Mouse (Mus musculus): Measurements from ENCODE around the gene Ahnak2.

The Ahnak2 gene

GRCm38 (mm10) chr12:112755900-112756299 is 46.6 kb downstream of the Ahnak2 start:
- no peak for DNase-seq

GRCm38 (mm10) chr12:112752399-112752798 is 50.1 kb downstream of the Ahnak2 start:
- no peak for DNase-seq

GRCm38 (mm10) chr12:112750976-112751375 is 51.5 kb downstream of the Ahnak2 start:
- DNase-seq: no peak

GRCm38 (mm10) chr12:112747606-112747970 is 54.9 kb downstream of the Ahnak2 start:
- DNase-seq: no peak

- DNase-seq: peak; percentile 73
Observed at GRCm38 (mm10) chr12:112746808-112747605, 55.5 kb downstream of the Ahnak2 start.

GRCm38 (mm10) chr12:112746461-112746807 is 56.0 kb downstream of the Ahnak2 start:
- DNase-seq: no peak

GRCm38 (mm10) chr12:112745716-112746115 is 56.7 kb downstream of the Ahnak2 start:
- no peak for DNase-seq

- no peak for DNase-seq
Observed at GRCm38 (mm10) chr12:112744891-112745580, 57.4 kb downstream of the Ahnak2 start.

GRCm38 (mm10) chr12:112744211-112744610 is 58.2 kb downstream of the Ahnak2 start:
- no peak for DNase-seq

- DNase-seq: peak; percentile 87
Observed at GRCm38 (mm10) chr12:112743168-112743975, 59.1 kb downstream of the Ahnak2 start.

- DNase-seq: no peak
Observed at GRCm38 (mm10) chr12:112742768-112743167, 59.7 kb downstream of the Ahnak2 start.

GRCm38 (mm10) chr12:112739023-112739568 is 63.4 kb downstream of the Ahnak2 start:
- DNase-seq: no peak

- DNase-seq: no peak
Observed at GRCm38 (mm10) chr12:112738281-112739022, 64.0 kb downstream of the Ahnak2 start.

- no peak for DNase-seq
Observed at GRCm38 (mm10) chr12:112737761-112738160, 64.7 kb downstream of the Ahnak2 start.

GRCm38 (mm10) chr12:112737081-112737480 is 65.4 kb downstream of the Ahnak2 start:
- no peak for DNase-seq

GRCm38 (mm10) chr12:112736636-112736925 is 65.9 kb downstream of the Ahnak2 start:
- DNase-seq: no peak

- DNase-seq: no peak
Observed at GRCm38 (mm10) chr12:112735896-112736635, 66.4 kb downstream of the Ahnak2 start.

- DNase-seq: no peak
Observed at GRCm38 (mm10) chr12:112734881-112735655, 67.4 kb downstream of the Ahnak2 start.

GRCm38 (mm10) chr12:112734108-112734820 is 68.2 kb downstream of the Ahnak2 start:
- DNase-seq: no peak

- DNase-seq: no peak
Observed at GRCm38 (mm10) chr12:112732591-112732990, 69.9 kb downstream of the Ahnak2 start.
